Mouse (Mus musculus) midbrain, postnatal 0 days (tissue): ENCODE measurements around the gene Ube2ql1. TPM values are rescaled to one million over a fixed set of nuclear protein-coding genes. Genes with fewer than 3 reads are reported as not detected.
A peak's percentile ranks its signal among the peaks of the same experiment; 100 is the strongest.

Experiments used
- ATAC-seq: fragments of 200-750 bp; cut with Nextera tagmentation; 2 replicates; pipeline ENCODE4 v1.8.0; 2017; ENCODE audit warnings: moderate number of reproducible peaks, mild to moderate bottlenecking, moderate TSS enrichment, moderate library complexity; ENCODE audit not compliant: low FRiP score
- DNase-seq: peaks from one replicate; pipeline ENCODE4 v3.0.0-alpha.2; 2015; ENCODE audit warnings: low spot score
- H3K27ac ChIP-seq: fragments of 300-500 bp; sonication (generic); 2 replicates; pipeline ENCODE4 v1.5.1; 2014; ENCODE audit warnings: low read depth, mild to moderate bottlenecking, low read length, mixed read lengths
- H3K27me3 ChIP-seq: fragments of 300-500 bp; sonication (generic); 2 replicates; pipeline ENCODE4 v1.6.1; 2014; ENCODE audit warnings: low read length, control low read depth, mixed read lengths; ENCODE audit not compliant: insufficient read depth
- H3K36me3 ChIP-seq: fragments of 300-500 bp; sonication (generic); 2 replicates; pipeline ENCODE4 v1.6.1; 2014; ENCODE audit warnings: low read length, control low read depth, mixed read lengths; ENCODE audit not compliant: insufficient read depth
- H3K4me1 ChIP-seq: fragments of 300-500 bp; sonication (generic); 2 replicates; pipeline ENCODE4 v1.6.1; 2014; ENCODE audit warnings: mild to moderate bottlenecking, control low read depth, antibody characterized with exemption, low read length, mixed read lengths; ENCODE audit not compliant: insufficient read depth
- H3K4me2 ChIP-seq: fragments of 300-500 bp; sonication (generic); 2 replicates; pipeline ENCODE4 v1.6.1; 2014; ENCODE audit warnings: low read depth, mild to moderate bottlenecking, low read length, mixed read lengths; ENCODE audit not compliant: poor library complexity, severe bottlenecking
- H3K4me3 ChIP-seq: fragments of 300-500 bp; sonication (generic); 2 replicates; pipeline ENCODE4 v1.5.1; 2014; ENCODE audit warnings: low read depth, mild to moderate bottlenecking, low read length, moderate library complexity
- H3K9ac ChIP-seq: fragments of 300-500 bp; sonication (generic); replicated peaks from 2 replicates; pipeline ENCODE4 v1.6.1; 2014; ENCODE audit warnings: mild to moderate bottlenecking, low read length, moderate library complexity, mixed read lengths; ENCODE audit not compliant: poor library complexity, severe bottlenecking
- H3K9me3 ChIP-seq: fragments of 300-500 bp; sonication (generic); 2 replicates; pipeline ENCODE4 v1.6.1; 2016; ENCODE audit warnings: low read length, control low read depth
- CTCF ChIP-seq: IDR thresholded peaks from 2 replicates; pipeline ENCODE4 v1.5.1; 2016; ENCODE audit warnings: antibody characterized with exemption, mild to moderate bottlenecking
- WGBS: fragments of 180-500 bp; shearing (Covaris S2); extraction: QIAGEN DNeasy Blood & Tissue Kit; methylation state at CpG from one replicate; pipeline ENCODE4 v1.1.7; 2014; 5-methylcytosine and 5-hydroxymethylcytosine counted together
- polyA plus RNA-seq: library from polyadenylated mRNA; unstranded; fragments of >200 nt; fragmentation: Nextera tagmentation; extraction: Ambion mirVana; gene quantifications from 2 replicates; pipeline ENCODE4 v1.2.1, GENCODE M21; 2015
- total RNA-seq: library from RNA; depleted of rRNA; stranded (reverse); fragments of >200 nt; gene quantifications from 2 replicates; pipeline ENCODE4 v1.2.3, GENCODE M21; 2014; rRNA removed

Ube2ql1 gene
- total and polyA plus RNA-seq, 2 experiments from 2014 or later = 25.8 to 157 TPM

DNA sequence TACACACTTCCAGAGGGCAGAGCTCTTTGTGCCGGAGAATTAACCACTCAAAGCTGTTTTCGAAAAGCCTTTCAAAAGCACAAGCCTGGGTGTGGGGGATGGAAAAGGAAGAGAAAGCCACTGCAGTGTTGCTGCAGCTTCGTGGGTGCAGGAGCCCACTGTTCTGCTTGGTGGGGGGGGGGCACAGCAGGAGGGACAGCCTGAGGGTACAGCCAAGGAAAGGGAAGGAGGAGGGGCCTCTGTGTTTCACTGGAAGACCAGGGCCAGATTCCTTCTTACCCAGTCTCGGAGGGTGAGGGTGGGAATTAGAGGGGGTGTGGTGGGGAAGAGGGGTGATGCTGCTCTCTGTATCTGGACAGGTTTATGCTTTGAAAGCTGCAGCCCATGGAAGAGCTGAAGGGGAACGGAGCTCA is 54.3 kb downstream of the Ube2ql1 start:
- ATAC-seq (peak; percentile 42; the same call in 1 of the 2 replicates), DNase-seq (no peak)
- no peak overlapping the region for H3K27ac ChIP-seq
- WGBS = 16% methylated on average over 5 of the region's 5 CpGs
- TF ChIP-seq CTCF = no peak
- H3K4me2 ChIP-seq = peak overlapping the region; percentile 26; the same call in 1 of the 2 replicates
- H3K9ac ChIP-seq = no peak overlapping the region
- H3K4me1 ChIP-seq = no peaks in the 10 kb centered on the region; the same call in 1 of the 2 replicates
- H3K36me3 ChIP-seq = no peaks in the 10 kb centered on the region
- no peaks in the 10 kb centered on the region for H3K9me3 ChIP-seq
- no peaks in the 10 kb centered on the region for H3K27me3 ChIP-seq
- no peak overlapping the region for H3K4me3 ChIP-seq

- H3K4me3 ChIP-seq = no peak overlapping the region
- ATAC-seq = no peak
- H3K9ac ChIP-seq = no peak overlapping the region
- no peak overlapping the region for H3K4me2 ChIP-seq
- H3K36me3 ChIP-seq = no peaks in the 10 kb centered on the region
- no peaks in the 10 kb centered on the region for H3K9me3 ChIP-seq
- WGBS = 68% methylated on average over 10 of the region's 10 CpGs
- H3K27me3 ChIP-seq = no peaks in the 10 kb centered on the region
- H3K4me1 ChIP-seq = no peaks in the 10 kb centered on the region
- no peak for TF ChIP-seq CTCF
- no peak for DNase-seq
- no peak overlapping the region for H3K27ac ChIP-seq
These were observed 65.6 kb downstream of the Ube2ql1 start for GRCm38 (mm10) chr13:69673921-69674618.

DNA sequence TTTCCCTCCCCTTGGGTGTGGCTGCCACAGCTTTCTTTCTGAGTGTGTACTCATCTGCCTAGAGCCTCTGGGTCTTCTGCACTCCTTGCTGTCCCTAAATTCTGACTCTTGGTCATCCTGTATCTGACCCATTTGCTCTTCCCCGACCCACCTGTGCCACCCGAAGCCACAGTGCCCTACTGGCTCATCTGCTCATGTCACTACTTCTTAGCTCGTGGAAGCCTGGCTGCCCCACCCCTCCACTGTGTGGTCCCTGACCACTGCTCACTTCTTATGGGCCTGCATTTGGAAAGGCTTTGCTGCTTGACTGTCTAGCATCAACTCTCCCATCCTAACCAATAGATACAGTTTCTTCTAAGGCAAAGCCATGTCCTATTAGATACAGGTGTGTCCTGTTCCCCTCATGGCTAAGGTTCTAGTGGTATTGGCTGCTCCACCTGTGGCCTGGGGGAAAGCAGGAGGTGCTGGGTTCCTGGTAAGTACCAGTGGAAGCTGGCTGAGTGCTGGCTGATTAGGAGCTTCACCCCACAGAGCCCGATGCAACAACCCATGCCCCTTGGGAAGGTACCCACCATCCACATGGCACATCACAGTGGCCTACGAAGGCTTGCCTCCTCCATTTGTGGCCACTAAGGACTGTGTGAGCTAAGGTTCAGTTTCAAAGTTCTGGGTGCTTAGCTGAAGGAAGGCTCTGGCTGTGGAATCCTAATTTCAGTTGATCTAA is 66.3 kb downstream of the Ube2ql1 start:
- Histone ChIP-seq H3K9ac (no peak overlapping the region), H3K4me2 (no peak overlapping the region), H3K4me3 (no peak overlapping the region), H3K9me3 (no peaks in the 10 kb centered on the region), H3K27ac (no peak overlapping the region), H3K27me3 (no peaks in the 10 kb centered on the region), H3K36me3 (no peaks in the 10 kb centered on the region), H3K4me1 (no peaks in the 10 kb centered on the region)
- WGBS = 93% methylated on average over 5 of the region's 5 CpGs
- no peak for DNase-seq
- no peak for ATAC-seq
- no peak for TF ChIP-seq CTCF

GRCm38 (mm10) chr13:69672565-69672964 is 67.1 kb downstream of the Ube2ql1 start:
- no peak for ATAC-seq
- no peaks in the 10 kb centered on the region for H3K9me3 ChIP-seq
- H3K36me3 ChIP-seq = no peaks in the 10 kb centered on the region
- no peak for TF ChIP-seq CTCF
- WGBS = 89% methylated on average over 10 of the region's 10 CpGs
- DNase-seq = no peak
- no peak overlapping the region for H3K4me2 ChIP-seq
- H3K27me3 ChIP-seq = no peaks in the 10 kb centered on the region
- no peak overlapping the region for H3K9ac ChIP-seq
- H3K4me1 ChIP-seq = no peaks in the 10 kb centered on the region
- H3K27ac ChIP-seq = no peak overlapping the region
- H3K4me3 ChIP-seq = no peak overlapping the region

DNA sequence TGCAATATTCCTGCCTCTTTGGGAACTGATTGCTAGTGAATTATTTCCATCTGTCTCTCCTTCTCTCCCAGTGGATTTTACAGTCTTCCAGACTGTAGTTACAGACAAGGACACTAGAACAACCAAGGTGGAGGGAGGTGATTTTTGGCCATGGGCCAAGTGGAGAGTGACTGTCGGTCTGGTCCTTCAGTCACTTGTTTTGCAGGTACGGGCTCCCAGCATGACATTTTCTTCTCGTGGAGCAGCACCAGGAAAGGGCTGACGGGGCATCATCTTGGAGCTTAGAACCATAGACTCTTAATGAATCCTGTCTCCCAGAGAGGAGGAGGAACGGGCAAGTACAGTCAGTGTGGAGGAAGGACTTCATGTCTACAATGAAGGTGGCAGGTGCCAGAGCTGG is 67.6 kb downstream of the Ube2ql1 start:
- no peaks in the 10 kb centered on the region for H3K27me3 ChIP-seq
- ATAC-seq (no peak), DNase-seq (no peak)
- WGBS = 89% methylated on average over 5 of the region's 5 CpGs
- H3K9me3 ChIP-seq = no peaks in the 10 kb centered on the region
- H3K4me1 ChIP-seq = no peaks in the 10 kb centered on the region
- TF ChIP-seq CTCF = no peak
- H3K27ac ChIP-seq = no peak overlapping the region
- H3K36me3 ChIP-seq = no peaks in the 10 kb centered on the region
- no peak overlapping the region for H3K4me3 ChIP-seq
- no peak overlapping the region for H3K4me2 ChIP-seq
- H3K9ac ChIP-seq = no peak overlapping the region

DNA sequence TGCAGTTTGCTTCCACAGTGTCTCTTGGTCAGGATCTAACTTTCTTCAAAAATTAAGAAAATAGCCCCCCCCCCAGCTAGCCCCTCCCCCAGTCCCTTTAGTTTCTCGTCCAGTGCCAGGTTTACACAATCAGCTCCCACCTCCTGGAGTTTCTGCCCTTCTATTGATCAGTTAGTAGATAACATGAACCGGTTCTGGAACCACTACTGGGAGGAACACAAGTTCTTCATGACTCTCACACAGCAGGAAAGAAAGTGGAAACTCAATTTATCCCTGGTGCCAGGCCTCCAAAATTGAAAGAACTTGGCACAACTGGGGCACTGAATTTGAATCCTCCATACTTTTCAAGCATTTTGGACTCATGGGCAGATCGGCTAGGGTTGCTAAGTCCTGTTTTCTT is 85.2 kb downstream of the Ube2ql1 start:
- 75% methylated on average over 3 of the region's 3 CpGs for WGBS
- no peak for TF ChIP-seq CTCF
- DNase-seq (no peak), ATAC-seq (no peak)
- Histone ChIP-seq H3K36me3 (no peaks in the 10 kb centered on the region), H3K4me2 (no peak overlapping the region), H3K27ac (no peak overlapping the region), H3K9me3 (no peaks in the 10 kb centered on the region), H3K4me1 (no peaks in the 10 kb centered on the region), H3K4me3 (no peak overlapping the region), H3K27me3 (no peaks in the 10 kb centered on the region), H3K9ac (no peak overlapping the region)

Other genes with a start within 250 kb of the Ube2ql1 start
- gene Nsun2, start 206.1 kb downstream of the Ube2ql1 start, total RNA-seq = 51.1 and 60.3 TPM in 2 replicates
- 56.7 and 60.2 TPM in 2 replicates for gene Nsun2, start 206.1 kb downstream of the Ube2ql1 start, polyA plus RNA-seq
- 26.1 TPM in 2 replicates for gene Tent4a, start 205.3 kb downstream of the Ube2ql1 start, total RNA-seq
- 4.5 and 5.2 TPM in 2 replicates for gene Tent4a, start 205.3 kb downstream of the Ube2ql1 start, polyA plus RNA-seq
- 20.6 and 22.9 TPM in 2 replicates for gene Srd5a1, start 128.4 kb downstream of the Ube2ql1 start, total RNA-seq
- 35.9 and 36.3 TPM in 2 replicates for gene Srd5a1, start 128.4 kb downstream of the Ube2ql1 start, polyA plus RNA-seq
- 47.2 and 50.5 TPM in 2 replicates for gene Med10, start 62.5 kb upstream of the Ube2ql1 start, total RNA-seq
- 143 and 144 TPM in 2 replicates for gene Med10, start 62.5 kb upstream of the Ube2ql1 start, polyA plus RNA-seq